Comparison of ENCODE assay signal across 10 mouse cellular contexts in the genomic region with DNA sequence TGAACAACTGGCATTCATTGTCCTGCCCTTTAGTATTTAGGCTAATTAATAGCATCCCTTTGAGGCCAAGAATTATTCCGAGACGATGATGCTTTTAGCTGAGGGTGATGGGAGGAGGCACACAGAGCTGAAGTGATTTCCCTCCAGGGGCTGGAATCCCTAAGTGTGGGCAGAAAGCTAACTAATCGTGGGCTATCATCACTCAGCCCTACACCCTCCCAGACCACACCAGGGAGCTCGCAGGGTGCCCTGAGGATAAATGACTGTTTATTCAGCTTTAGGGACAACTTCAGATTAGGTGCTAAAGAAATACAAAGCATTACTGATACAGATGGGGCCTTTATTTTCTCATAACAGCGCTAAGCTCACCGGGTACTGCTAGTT.
DNase-seq lines count a peak whose midpoint lies in the region; ATAC-seq lines count a peak whose summit lies in the region.
"Had no signal": no experiment of that assay in that cellular context is flagged by ENCODE, and none has a peak within 500 bp of the region (broad histone marks: within the 10 kb centered on the region; RNA-seq: fewer than 3 reads in every experiment).

No protein-coding gene starts in this region.

- peaks cover 30% of the 10 kb centered on the region for H3K4me1 ChIP-seq in heart, embryonic 10.5 days
- H3K4me1 ChIP-seq in embryonic facial prominence, embryonic 11.5 days (ENCODE audit: control insufficient read depth, insufficient read depth, low read length), result no peaks in the 10 kb centered on the region; the same call in 1 of the 2 replicates
- no peaks in the 10 kb centered on the region; the same call in 1 of the 2 replicates for H3K4me1 ChIP-seq in hindbrain, embryonic 11.5 days (replicated peaks; ENCODE audit: control insufficient read depth, insufficient read depth, low read length)
- H3K4me1 ChIP-seq in midbrain, embryonic 10.5 days, result peaks cover 15% of the 10 kb centered on the region
- H3K4me1 ChIP-seq: liver, embryonic 13.5 days had no signal

- no peaks in the 10 kb centered on the region for H3K9me3 ChIP-seq in heart, embryonic 10.5 days
- H3K9me3 ChIP-seq in embryonic facial prominence, embryonic 11.5 days (replicated peaks; ENCODE audit: control insufficient read depth, low read length), result no peaks in the 10 kb centered on the region
- H3K9me3 ChIP-seq in hindbrain, embryonic 11.5 days (ENCODE audit: control insufficient read depth, low read length), result no peaks in the 10 kb centered on the region
- H3K9me3 ChIP-seq in midbrain, embryonic 10.5 days (replicated peaks), result no peaks in the 10 kb centered on the region
- H3K9me3 ChIP-seq: liver, embryonic 13.5 days had no signal

- H3K4me2 ChIP-seq in embryonic facial prominence, embryonic 11.5 days (ENCODE audit: low read depth, low read length), result no peak overlapping the region; the same call in 1 of the 2 replicates
- H3K4me2 ChIP-seq in hindbrain, embryonic 11.5 days (replicated peaks; ENCODE audit: low read depth, low read length), result no peak overlapping the region
- H3K4me2 ChIP-seq: liver, embryonic 13.5 days had no signal

- no peak overlapping the region for H3K9ac ChIP-seq in embryonic facial prominence, embryonic 11.5 days (replicated peaks; ENCODE audit: low read length)
- H3K9ac ChIP-seq in hindbrain, embryonic 11.5 days (ENCODE audit: low read depth, low read length), result no peak overlapping the region
- H3K9ac ChIP-seq: liver, embryonic 13.5 days had no signal

- H3K4me3 ChIP-seq in heart, embryonic 10.5 days, result peak overlapping the region; percentile 44
- H3K4me3 ChIP-seq in embryonic facial prominence, embryonic 11.5 days (ENCODE audit: low read depth, low read length), result no peak overlapping the region
- no peak overlapping the region for H3K4me3 ChIP-seq in hindbrain, embryonic 11.5 days (ENCODE audit: low read depth, low read length)
- peak overlapping the region; percentile 22 for H3K4me3 ChIP-seq in midbrain, embryonic 10.5 days
- H3K4me3 ChIP-seq: liver, embryonic 13.5 days had no signal

- intact Hi-C loops in heart, postnatal 25 days (cut with DNase I), result no loop called here

- 7% methylated on average over 6 of the region's 6 CpGs for WGBS in heart, embryonic 10.5 days
- 12% methylated on average over 6 of the region's 6 CpGs for WGBS in embryonic facial prominence, embryonic 11.5 days
- WGBS in hindbrain, embryonic 11.5 days, result 29% methylated on average over 6 of the region's 6 CpGs
- WGBS in midbrain, embryonic 10.5 days, result 24% methylated on average over 6 of the region's 6 CpGs

- no peaks in the 10 kb centered on the region for H3K36me3 ChIP-seq in heart, embryonic 10.5 days
- H3K36me3 ChIP-seq in embryonic facial prominence, embryonic 11.5 days (replicated peaks; ENCODE audit: control insufficient read depth, insufficient read depth, low read depth, low read length), result no peaks in the 10 kb centered on the region
- H3K36me3 ChIP-seq in hindbrain, embryonic 11.5 days (ENCODE audit: control insufficient read depth, insufficient read depth, low read length), result no peaks in the 10 kb centered on the region
- H3K36me3 ChIP-seq in midbrain, embryonic 10.5 days, result no peaks in the 10 kb centered on the region
- H3K36me3 ChIP-seq: liver, embryonic 13.5 days had no signal

- no peaks in the 10 kb centered on the region for H3K27me3 ChIP-seq in heart, embryonic 10.5 days (ENCODE audit: insufficient read depth, poor library complexity, severe bottlenecking)
- H3K27me3 ChIP-seq in embryonic facial prominence, embryonic 11.5 days (ENCODE audit: control insufficient read depth, insufficient read depth, low read length), result no peaks in the 10 kb centered on the region
- no peaks in the 10 kb centered on the region for H3K27me3 ChIP-seq in hindbrain, embryonic 11.5 days (ENCODE audit: control insufficient read depth, insufficient read depth, low read length)
- no peaks in the 10 kb centered on the region for H3K27me3 ChIP-seq in midbrain, embryonic 10.5 days (ENCODE audit: low read depth, poor library complexity, severe bottlenecking)
- H3K27me3 ChIP-seq: liver, embryonic 13.5 days had no signal

- ATAC-seq in embryonic facial prominence, embryonic 11.5 days (replicated peaks; ENCODE audit: insufficient number of reproducible peaks, low FRiP score, low TSS enrichment, low read depth), result no peak
- peak; percentile 40; the same call in 1 of the 2 replicates for ATAC-seq in hindbrain, embryonic 11.5 days (ENCODE audit: low FRiP score)

- peak; percentile 77 for DNase-seq in heart, embryonic 10.5 days (ENCODE audit: low spot score)
- DNase-seq in heart, postnatal 25 days (ENCODE audit: low spot score), result no peak
- DNase-seq in embryonic facial prominence, embryonic 11.5 days (ENCODE audit: low spot score), result peak; percentile 12
- peak; percentile 22 for DNase-seq in hindbrain, embryonic 11.5 days (ENCODE audit: low spot score)
- DNase-seq in midbrain, embryonic 10.5 days (ENCODE audit: low spot score), result peak; percentile 21
- DNase-seq in testis, postnatal 14 days (ENCODE audit: low spot score), result no peak
- DNase-seq in right cerebral cortex, postnatal 10 days (ENCODE audit: low spot score in 2 of 2), result no peak
- no peak for DNase-seq in gastrocnemius, adult 8-10 months (ENCODE audit: low spot score in 2 of 2)
- DNase-seq: kidney, postnatal 14 days; liver, embryonic 13.5 days had no signal

- peak overlapping the region; percentile 75 for H3K27ac ChIP-seq in heart, embryonic 10.5 days
- H3K27ac ChIP-seq in embryonic facial prominence, embryonic 11.5 days (replicated peaks; ENCODE audit: low read depth, low read length), result no peak overlapping the region
- no peak overlapping the region for H3K27ac ChIP-seq in hindbrain, embryonic 11.5 days (ENCODE audit: low read depth, low read length)
- H3K27ac ChIP-seq in midbrain, embryonic 10.5 days (replicated peaks), result 0 out of 2 replicates have a peak overlapping the region, but pooled peaks have one; percentile 19
- H3K27ac ChIP-seq: liver, embryonic 13.5 days had no signal

Comparison
In these comparisons a context has a peak if more than half of its experiments do, and no peak if none do; other contexts are left out.
1. DNase-seq: peak in heart, embryonic 10.5 days (single experiment), embryonic facial prominence, embryonic 11.5 days (single experiment), hindbrain, embryonic 11.5 days (single experiment) and midbrain, embryonic 10.5 days (single experiment); none in heart, postnatal 25 days (single experiment), testis, postnatal 14 days (single experiment), right cerebral cortex, postnatal 10 days (0 of 2) and gastrocnemius, adult 8-10 months (0 of 2).
2. H3K27ac ChIP-seq: peak in heart, embryonic 10.5 days (single experiment) and midbrain, embryonic 10.5 days (single experiment); none in embryonic facial prominence, embryonic 11.5 days (single experiment) and hindbrain, embryonic 11.5 days (single experiment).
3. H3K4me3 ChIP-seq: peak in heart, embryonic 10.5 days (single experiment) and midbrain, embryonic 10.5 days (single experiment); none in embryonic facial prominence, embryonic 11.5 days (single experiment) and hindbrain, embryonic 11.5 days (single experiment).